Mouse (Mus musculus): ENCODE data around the gene Teddm1b.

The Teddm1b gene

DNA sequence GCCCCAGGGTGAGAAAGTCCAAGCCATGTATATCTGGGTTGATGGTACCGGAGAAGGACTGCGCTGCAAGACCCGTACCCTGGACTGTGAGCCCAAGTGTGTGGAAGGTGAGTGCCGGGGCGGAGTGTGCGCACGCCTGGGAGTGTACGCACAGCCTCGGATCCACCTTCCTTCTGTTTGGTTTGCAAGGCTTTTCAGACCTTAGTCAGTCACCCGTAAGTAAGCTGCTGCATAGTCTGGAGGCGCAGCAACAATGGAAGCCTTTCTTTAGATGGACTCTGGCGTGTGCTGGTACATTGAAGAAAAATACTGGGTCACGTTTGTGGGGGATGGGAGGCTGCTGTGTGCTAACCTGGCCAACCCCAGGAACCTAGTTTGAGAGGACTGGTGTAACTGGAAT is 28.9 kb downstream of the Teddm1b start:
- no peak for DNase-seq

DNA sequence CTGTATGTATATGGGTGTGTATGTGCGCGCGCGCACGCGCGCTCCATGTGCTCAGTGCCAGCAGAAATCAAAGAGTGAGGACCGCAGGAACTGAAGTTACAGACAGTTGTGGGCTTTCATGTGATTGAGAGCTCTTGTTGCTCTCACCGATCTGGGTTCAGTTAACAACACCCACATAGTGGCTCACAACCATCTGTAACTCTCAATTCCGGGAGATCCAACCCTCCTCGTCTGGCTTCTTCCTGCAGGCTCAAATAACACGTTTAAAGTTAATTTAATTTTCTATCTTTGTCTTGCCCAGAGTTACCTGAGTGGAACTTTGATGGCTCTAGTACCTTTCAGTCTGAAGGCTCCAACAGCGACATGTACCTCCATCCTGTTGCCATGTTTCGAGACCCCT is 30.1 kb downstream of the Teddm1b start:
- DNase-seq: no peak

DNA sequence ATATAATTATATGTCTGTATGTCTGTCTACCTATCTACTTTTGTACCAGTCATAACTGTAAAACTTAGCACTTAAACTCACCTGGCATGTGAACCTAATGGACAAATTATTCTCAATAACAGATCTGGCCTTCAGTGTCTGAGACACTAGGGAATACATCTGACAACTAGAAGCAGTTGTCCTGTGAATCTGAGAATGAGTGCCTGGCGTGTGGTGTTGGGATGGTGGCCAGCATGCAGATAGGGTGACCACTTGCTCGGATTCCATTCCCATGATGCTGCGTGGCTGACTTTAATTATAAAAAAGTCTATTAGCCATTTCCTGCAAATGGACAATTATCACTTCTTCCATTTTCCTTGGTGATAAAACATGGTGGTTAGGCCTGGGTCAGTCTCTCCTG is 31.7 kb downstream of the Teddm1b start:
- no peak for DNase-seq

DNA sequence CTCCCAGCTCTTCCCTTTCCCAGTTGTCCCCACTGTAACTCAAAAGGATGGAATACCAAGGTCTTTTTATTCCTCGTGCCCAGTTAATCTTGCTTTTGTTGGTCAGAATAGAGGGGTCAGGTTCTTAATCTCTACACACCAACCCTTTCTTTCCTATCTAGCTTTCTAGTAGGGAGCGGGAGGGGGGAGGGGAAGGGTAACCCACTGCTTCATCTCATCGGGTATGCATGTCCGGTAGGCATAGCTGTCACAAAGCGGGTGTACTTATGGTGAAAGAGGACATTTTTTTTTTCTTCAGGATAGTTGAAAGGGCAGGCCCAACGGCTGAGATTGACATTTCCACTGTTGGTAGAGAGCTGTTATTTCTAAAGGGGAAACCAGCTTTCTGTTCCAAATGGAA is 34.1 kb downstream of the Teddm1b start:
- no peak for DNase-seq

DNA sequence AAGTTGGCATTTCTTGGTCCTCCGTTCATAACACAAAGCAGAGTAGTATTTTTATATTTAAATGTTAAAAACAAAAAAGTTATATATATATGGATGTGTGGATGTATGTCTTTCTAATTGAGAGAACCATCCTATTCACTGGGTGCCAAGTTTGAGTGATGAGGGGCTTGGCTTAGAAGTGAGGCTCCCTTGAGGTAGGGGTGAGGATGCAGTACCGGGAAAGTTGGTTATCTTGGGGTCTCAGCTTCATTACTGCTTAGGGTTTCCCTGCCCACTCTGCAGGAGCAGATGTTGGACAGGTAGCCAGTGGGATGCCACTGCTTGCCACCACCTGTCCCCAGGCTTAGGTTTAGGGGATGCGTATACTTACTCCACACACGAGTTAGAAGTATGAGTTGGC is 34.6 kb downstream of the Teddm1b start:
- DNase-seq: no peak

DNA sequence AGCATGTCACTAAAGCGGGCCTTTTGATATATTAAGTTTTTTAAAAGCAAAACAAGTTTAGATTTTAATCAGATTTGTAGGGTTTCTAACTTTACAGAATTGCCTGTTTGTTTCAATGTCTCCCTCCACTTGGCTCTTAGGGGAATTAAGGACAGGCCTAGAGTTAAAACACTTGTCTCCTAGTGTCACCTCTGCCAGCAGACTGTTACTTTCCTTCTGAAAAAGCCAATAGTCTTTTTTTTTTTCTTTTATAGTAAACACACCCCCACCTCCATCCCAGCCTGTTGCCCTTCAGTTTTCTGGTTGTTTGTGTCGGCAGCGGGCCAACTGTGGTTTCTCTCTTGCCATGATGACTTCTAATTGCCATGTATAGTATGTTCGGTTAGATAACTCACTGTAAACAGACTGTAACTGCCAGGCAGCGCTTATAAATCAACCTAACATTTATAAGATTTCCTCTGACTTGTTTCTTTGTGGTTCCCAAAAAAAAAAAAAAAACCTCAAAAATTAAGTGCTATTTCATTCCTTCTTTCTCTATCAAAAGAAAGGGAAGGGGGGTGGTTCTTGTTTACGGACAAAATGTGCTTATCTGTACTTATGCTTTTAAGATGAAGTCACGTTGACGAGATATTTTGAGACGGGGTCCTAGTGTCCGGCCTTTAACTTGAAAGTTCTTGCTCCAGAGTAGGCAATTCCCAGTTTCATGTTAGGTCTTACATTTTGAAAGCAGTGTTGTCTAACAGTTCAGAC is 35.2 kb downstream of the Teddm1b start:
- DNase-seq: peak in 1 of 2 experiments; percentile 45

- peak in 1 of 2 experiments; percentile 26 for DNase-seq
Observed at GRCm38 (mm10) chr1:153909963-153910291, 35.8 kb downstream of the Teddm1b start.

GRCm38 (mm10) chr1:153910423-153910822 is 36.3 kb downstream of the Teddm1b start:
- no peak for DNase-seq

- DNase-seq: peak in 1 of 2 experiments; percentile 53
Observed at GRCm38 (mm10) chr1:153911276-153911795, 37.2 kb downstream of the Teddm1b start.

GRCm38 (mm10) chr1:153913869-153914268 is 39.7 kb downstream of the Teddm1b start:
- no peak for DNase-seq

DNA sequence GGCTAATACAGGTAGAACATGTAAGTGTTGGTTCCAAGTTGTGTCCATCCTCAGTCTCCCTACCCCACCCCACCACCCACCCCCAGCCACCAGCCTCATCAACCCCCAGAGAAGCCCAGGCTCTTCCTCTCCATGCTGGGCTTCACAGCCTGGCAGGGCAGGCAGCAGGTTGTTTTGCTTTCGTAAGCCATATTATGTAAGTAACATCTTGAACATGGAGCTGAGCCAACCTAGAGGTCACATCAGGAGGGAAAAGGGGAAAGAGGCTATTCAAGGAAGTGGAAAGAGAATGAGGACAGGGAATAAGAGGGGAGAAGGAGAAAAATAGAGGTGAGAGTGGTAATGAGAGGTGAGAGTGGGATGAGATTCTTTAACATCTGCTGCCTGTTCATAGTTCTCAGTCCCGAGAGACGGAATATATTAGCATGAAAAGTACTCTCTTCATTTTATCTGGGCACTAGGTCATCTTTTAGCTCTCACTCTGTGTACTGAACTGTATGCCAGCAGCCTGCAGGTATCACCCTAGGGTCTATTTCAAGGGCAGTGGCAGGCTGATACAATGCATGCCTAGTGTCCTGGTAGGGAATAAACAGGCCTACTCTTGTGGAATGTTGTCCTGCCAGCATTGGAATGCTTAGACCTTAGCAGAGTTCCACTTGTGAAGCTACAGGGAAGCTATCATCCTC is 44.5 kb downstream of the Teddm1b start:
- DNase-seq: peak; percentile 65 to 85

GRCm38 (mm10) chr1:153921642-153922041 is 47.5 kb downstream of the Teddm1b start:
- no peak for DNase-seq

GRCm38 (mm10) chr1:153922571-153923021 is 48.5 kb downstream of the Teddm1b start:
- no peak for DNase-seq

DNA sequence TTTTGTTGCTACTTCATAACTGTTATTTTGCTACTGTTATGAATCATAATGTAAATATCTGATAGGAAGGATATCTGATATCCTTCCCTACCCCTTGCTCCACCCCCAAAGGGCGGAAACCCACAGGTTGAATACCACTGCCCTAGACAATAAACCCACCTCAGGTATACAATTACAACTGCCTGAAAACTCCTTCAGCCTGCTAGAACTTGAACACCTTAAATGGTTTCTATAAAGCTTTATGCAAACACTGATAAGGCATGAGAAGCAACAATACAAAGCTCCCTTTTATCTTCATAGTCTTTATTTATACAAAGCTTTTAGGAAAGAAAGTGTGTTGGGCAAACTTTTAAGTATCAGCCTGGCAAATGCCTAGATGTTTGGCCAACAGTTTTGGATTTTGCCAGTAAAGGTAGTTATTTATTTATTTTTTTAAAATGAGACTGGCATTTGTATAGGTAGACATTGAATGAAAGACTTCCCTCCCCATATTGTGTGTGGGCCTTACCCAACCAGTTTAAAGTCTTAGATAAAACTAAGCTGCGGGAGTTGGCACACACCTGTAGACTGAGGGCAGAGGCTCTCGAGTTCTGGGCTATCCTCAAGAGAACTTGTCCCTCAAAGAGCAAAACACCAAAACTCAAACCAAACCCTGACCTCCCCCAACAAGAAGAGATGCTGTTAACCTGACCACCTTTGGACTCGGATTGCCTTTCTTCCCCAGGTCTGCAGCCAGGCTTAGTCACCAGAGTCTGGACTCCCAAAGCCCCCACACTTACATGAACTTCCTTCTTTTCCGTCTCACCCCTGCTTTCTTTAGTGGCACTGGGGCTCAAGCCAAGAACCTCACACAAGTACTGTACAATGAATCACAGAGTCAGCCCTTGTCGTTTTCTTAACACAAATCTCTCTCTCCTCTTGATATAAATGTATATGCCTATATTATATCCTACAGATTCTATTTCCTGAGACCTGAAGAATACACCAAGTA is 50.5 kb downstream of the Teddm1b start:
- DNase-seq: no peak
